Mouse (Mus musculus) spleen, adult 2 months (tissue): ENCODE data around the gene D7Ertd443e. TPM values are rescaled to one million over a fixed set of nuclear protein-coding genes. Genes with fewer than 3 reads are reported as not detected.

Experiments used
- DNase-seq, 2 experiments: peaks; one replicate each; pipeline versions ENCODE4 v3.0.0 to v3.0.0-alpha.2; 2012 to 2021; ENCODE audit warnings: low spot score in 2 of 2, low read depth in 1 of 2
- H3K27ac ChIP-seq: fragments of 200-500 bp; 2 replicates; pipeline ENCODE4 v1.5.1; 2012; ENCODE audit warnings: low read length, inconsistent platforms; ENCODE audit not compliant: insufficient read depth
- H3K27me3 ChIP-seq: fragments of 200-500 bp; 2 replicates; pipeline ENCODE4 v1.6.1; 2012; ENCODE audit warnings: mild to moderate bottlenecking, moderate library complexity, low read length, inconsistent platforms; ENCODE audit not compliant: control insufficient read depth, insufficient read depth
- H3K36me3 ChIP-seq: fragments of 200-500 bp; 2 replicates; pipeline ENCODE4 v1.6.1; 2012; ENCODE audit warnings: mild to moderate bottlenecking, low read length, inconsistent platforms; ENCODE audit not compliant: control insufficient read depth, insufficient read depth
- H3K4me1 ChIP-seq: fragments of 200-500 bp; 2 replicates; pipeline ENCODE4 v1.6.1; 2011; ENCODE audit warnings: inconsistent platforms; ENCODE audit not compliant: control insufficient read depth, insufficient read depth, insufficient read length
- H3K4me3 ChIP-seq: fragments of 200-500 bp; 2 replicates; pipeline ENCODE4 v1.5.1; 2011; ENCODE audit warnings: mild to moderate bottlenecking, inconsistent platforms; ENCODE audit not compliant: insufficient read depth, insufficient read length; ENCODE audit errors: extremely low read depth
- CTCF ChIP-seq: fragments of 200-500 bp; IDR thresholded peaks from 2 replicates; pipeline ENCODE4 v1.5.1; 2011; ENCODE audit warnings: mild to moderate bottlenecking, inconsistent platforms; ENCODE audit not compliant: insufficient read depth, insufficient read length, insufficient replicate concordance; ENCODE audit errors: extremely low read depth
- POLR2A ChIP-seq: fragments of 200-500 bp; IDR thresholded peaks from 2 replicates; pipeline ENCODE4 v1.6.1; 2011; ENCODE audit warnings: low read depth, low read length, inconsistent platforms
- WGBS: fragments of 180-500 bp; shearing (Covaris S2); methylation state at CpG from one replicate; pipeline ENCODE4 v1.1.7; 2018; 5-methylcytosine and 5-hydroxymethylcytosine counted together
- polyA plus RNA-seq: library from polyadenylated mRNA; depleted of rRNA; stranded (reverse); fragments of >200 nt; gene quantifications from 2 replicates; pipeline ENCODE4 v1.2.3, GENCODE M21; 2012

The D7Ertd443e gene
- polyA plus RNA-seq, 1 experiment = 0.08 TPM

- Histone ChIP-seq H3K4me3 (no peak overlapping the region), H3K27me3 (no peaks in the 10 kb centered on the region), H3K4me1 (no peaks in the 10 kb centered on the region), H3K27ac (no peak overlapping the region), H3K36me3 (no peaks in the 10 kb centered on the region)
- 85% methylated on average over 3 of the region's 3 CpGs for WGBS
- DNase-seq = no peak
- TF ChIP-seq POLR2A (no peak), CTCF (no peak)
These were observed 154.8 kb downstream of the D7Ertd443e start for GRCm38 (mm10) chr7:134230708-134231107.

GRCm38 (mm10) chr7:134229899-134230298 lies 155.6 kb downstream of the D7Ertd443e start:
- H3K27ac ChIP-seq = no peak overlapping the region
- 33% methylated on average over 2 of the region's 2 CpGs for WGBS

GRCm38 (mm10) chr7:134227773-134228455 lies 157.5 kb downstream of the D7Ertd443e start:
- H3K4me1 ChIP-seq = no peaks in the 10 kb centered on the region
- no peak overlapping the region for H3K27ac ChIP-seq
- no peaks in the 10 kb centered on the region for H3K36me3 ChIP-seq
- WGBS = 74% methylated on average over 13 of the region's 13 CpGs
- no peak for DNase-seq
- TF ChIP-seq CTCF (no peak), POLR2A (no peak)
- H3K4me3 ChIP-seq = no peak overlapping the region
- peaks cover 3% of the 10 kb centered on the region; the same call in 1 of the 2 replicates for H3K27me3 ChIP-seq

More at GRCm38 (mm10) chr7:134229899-134230298, 155.6 kb downstream of the D7Ertd443e start:
- Histone ChIP-seq H3K27me3 (no peaks in the 10 kb centered on the region), H3K4me3 (no peak overlapping the region), H3K4me1 (no peaks in the 10 kb centered on the region), H3K36me3 (no peaks in the 10 kb centered on the region)
- DNase-seq = no peak
- TF ChIP-seq CTCF (no peak), POLR2A (no peak)

GRCm38 (mm10) chr7:134227101-134227500 lies 158.4 kb downstream of the D7Ertd443e start:
- H3K4me1 ChIP-seq = no peaks in the 10 kb centered on the region
- H3K27me3 ChIP-seq = peaks cover 3% of the 10 kb centered on the region; the same call in 1 of the 2 replicates
- no peak for DNase-seq
- TF ChIP-seq POLR2A (no peak), CTCF (no peak)
- WGBS = 94% methylated on average over 4 of the region's 4 CpGs
- no peak overlapping the region for H3K4me3 ChIP-seq
- no peaks in the 10 kb centered on the region for H3K36me3 ChIP-seq
- no peak overlapping the region for H3K27ac ChIP-seq

GRCm38 (mm10) chr7:134226231-134226630 lies 159.2 kb downstream of the D7Ertd443e start:
- no peak for TF ChIP-seq CTCF
- no peak for TF ChIP-seq POLR2A
- Histone ChIP-seq H3K27me3 (peaks cover 3% of the 10 kb centered on the region; the same call in 1 of the 2 replicates), H3K4me3 (no peak overlapping the region), H3K4me1 (no peaks in the 10 kb centered on the region), H3K36me3 (no peaks in the 10 kb centered on the region), H3K27ac (no peak overlapping the region)
- DNase-seq = no peak
- WGBS = 81% methylated on average over 3 of the region's 3 CpGs

GRCm38 (mm10) chr7:134224741-134225612 lies 160.5 kb downstream of the D7Ertd443e start:
- DNase-seq = no peak
- Histone ChIP-seq H3K36me3 (no peaks in the 10 kb centered on the region), H3K27me3 (peaks cover 3% of the 10 kb centered on the region; the same call in 1 of the 2 replicates), H3K4me1 (no peaks in the 10 kb centered on the region), H3K27ac (no peak overlapping the region), H3K4me3 (peak overlapping the region; percentile 11; the same call in 1 of the 2 replicates)
- TF ChIP-seq POLR2A (no peak), CTCF (no peak)
- 4% methylated on average over 87 of the region's 90 CpGs for WGBS

GRCm38 (mm10) chr7:134224421-134224740 lies 161.1 kb downstream of the D7Ertd443e start:
- peaks cover 3% of the 10 kb centered on the region; the same call in 1 of the 2 replicates for H3K27me3 ChIP-seq
- whole genome bisulfite sequencing = 4% methylated on average over 14 of the region's 14 CpGs
- no peak for DNase-seq
- H3K4me3 ChIP-seq = no peak overlapping the region; the same call in 1 of the 2 replicates
- no peaks in the 10 kb centered on the region for H3K4me1 ChIP-seq
- no peak overlapping the region for H3K27ac ChIP-seq
- no peaks in the 10 kb centered on the region for H3K36me3 ChIP-seq
- TF ChIP-seq POLR2A (no peak), CTCF (no peak)
